Mouse (Mus musculus) splenic B cell, adult 2 months (primary cell): ENCODE measurements around the gene Prrg4.
"Not testable (repeated sequence)": the region's sequence is repeated elsewhere in the genome, so short reads cannot be mapped to it uniquely, and the experiment has no call there.

Experiments
- DNase-seq: peaks from one replicate; pipeline ENCODE4 v3.0.0-alpha.2; 2011; ENCODE audit warnings: low read depth, low spot score
- H3K27me3 ChIP-seq: 2 replicates; pipeline ENCODE4 v1.6.1; 2012; ENCODE audit warnings: mild to moderate bottlenecking, low read length, moderate library complexity, mixed read lengths; ENCODE audit not compliant: control insufficient read depth, poor library complexity, insufficient read depth, severe bottlenecking
- H3K36me3 ChIP-seq: 2 replicates; pipeline ENCODE4 v1.6.1; 2012; ENCODE audit warnings: mild to moderate bottlenecking, low read length, moderate library complexity, mixed read lengths; ENCODE audit not compliant: control insufficient read depth, poor library complexity, insufficient read depth, severe bottlenecking

Prrg4 gene

GRCm38 (mm10) chr2:104849276-104849990 is at the start of gene Prrg4:
TSS of gene Prrg4 (minus strand) at chr2:104849876.
- no peaks in the 10 kb centered on the region; the same call in 1 of the 2 replicates for H3K27me3 ChIP-seq
- peak; percentile 73 for DNase-seq
- H3K36me3 ChIP-seq, result no peaks in the 10 kb centered on the region

GRCm38 (mm10) chr2:104887882-104888566 is 38.3 kb upstream of the Prrg4 start:
- H3K27me3 ChIP-seq, result no peaks in the 10 kb centered on the region
- DNase-seq, result peak; percentile 84
- no peaks in the 10 kb centered on the region for H3K36me3 ChIP-seq

- DNase-seq, H3K36me3 ChIP-seq, H3K27me3 ChIP-seq: not testable (repeated sequence)
Measured at GRCm38 (mm10) chr2:104887331-104887730, 37.7 kb upstream of the Prrg4 start.

- DNase-seq, result no peak
- H3K36me3 ChIP-seq, result no peaks in the 10 kb centered on the region
- no peaks in the 10 kb centered on the region for H3K27me3 ChIP-seq
Measured at GRCm38 (mm10) chr2:104886109-104886508, 36.4 kb upstream of the Prrg4 start.

GRCm38 (mm10) chr2:104878794-104879193 is 29.1 kb upstream of the Prrg4 start:
- DNase-seq, result no peak
- H3K27me3 ChIP-seq, result no peaks in the 10 kb centered on the region
- H3K36me3 ChIP-seq, result no peaks in the 10 kb centered on the region

- H3K36me3 ChIP-seq, result no peaks in the 10 kb centered on the region
- no peak for DNase-seq
- no peaks in the 10 kb centered on the region for H3K27me3 ChIP-seq
Measured at GRCm38 (mm10) chr2:104869101-104869500, 19.4 kb upstream of the Prrg4 start.

GRCm38 (mm10) chr2:104867282-104867855 is 17.7 kb upstream of the Prrg4 start, which contains the start of gene Ccdc73:
TSS of gene Ccdc73 (plus strand) at chr2:104867805.
- no peak for DNase-seq
- Histone ChIP-seq H3K36me3 (no peaks in the 10 kb centered on the region), H3K27me3 (no peaks in the 10 kb centered on the region)

- no peaks in the 10 kb centered on the region for H3K27me3 ChIP-seq
- H3K36me3 ChIP-seq, result no peaks in the 10 kb centered on the region
- DNase-seq, result no peak
Measured at GRCm38 (mm10) chr2:104864176-104864860, 14.6 kb upstream of the Prrg4 start.

- Histone ChIP-seq H3K36me3 (no peaks in the 10 kb centered on the region), H3K27me3 (no peaks in the 10 kb centered on the region)
- no peak for DNase-seq
Measured at GRCm38 (mm10) chr2:104860426-104860825, 10.8 kb upstream of the Prrg4 start.

- Histone ChIP-seq H3K27me3 (no peaks in the 10 kb centered on the region), H3K36me3 (no peaks in the 10 kb centered on the region)
- no peak for DNase-seq
Measured at GRCm38 (mm10) chr2:104859060-104859459, 9.4 kb upstream of the Prrg4 start.

GRCm38 (mm10) chr2:104858083-104858482 is 8.4 kb upstream of the Prrg4 start:
- H3K27me3 ChIP-seq, H3K36me3 ChIP-seq, DNase-seq: not testable (repeated sequence)

GRCm38 (mm10) chr2:104856218-104856617 is 6.5 kb upstream of the Prrg4 start:
- no peak for DNase-seq

GRCm38 (mm10) chr2:104855732-104856131 is 6.1 kb upstream of the Prrg4 start:
- DNase-seq, result no peak
- no peaks in the 10 kb centered on the region; the same call in 1 of the 2 replicates for H3K27me3 ChIP-seq
- no peaks in the 10 kb centered on the region for H3K36me3 ChIP-seq

More at GRCm38 (mm10) chr2:104856218-104856617, 6.5 kb upstream of the Prrg4 start:
- Histone ChIP-seq H3K36me3 (no peaks in the 10 kb centered on the region), H3K27me3 (no peaks in the 10 kb centered on the region)

- no peak for DNase-seq
- no peaks in the 10 kb centered on the region; the same call in 1 of the 2 replicates for H3K27me3 ChIP-seq
- H3K36me3 ChIP-seq, result no peaks in the 10 kb centered on the region
Measured at GRCm38 (mm10) chr2:104854836-104855235, 5.2 kb upstream of the Prrg4 start.
